Mouse (Mus musculus) bone marrow macrophage, adult 2 months (primary cell): ENCODE data around the gene Ttll5. TPM values are rescaled to one million over a fixed set of nuclear protein-coding genes. Genes with fewer than 3 reads are reported as not detected.

Experiments used
- H3K27ac ChIP-seq: 2 replicates; pipeline ENCODE4 v1.5.1; 2012; ENCODE audit warnings: low read depth, low read length; ENCODE audit not compliant: insufficient read depth
- H3K4me1 ChIP-seq: 2 replicates; pipeline ENCODE4 v1.6.1; 2012; ENCODE audit warnings: low read length; ENCODE audit not compliant: control insufficient read depth, insufficient read depth
- H3K4me3 ChIP-seq: 2 replicates; pipeline ENCODE4 v1.5.1; 2012; ENCODE audit warnings: mild to moderate bottlenecking, low read length, moderate library complexity; ENCODE audit not compliant: insufficient read depth
- CTCF ChIP-seq: IDR thresholded peaks from 2 replicates; pipeline ENCODE4 v1.5.1; 2012; ENCODE audit warnings: low read depth, mild to moderate bottlenecking, low read length, moderate library complexity
- POLR2A ChIP-seq: IDR thresholded peaks from 2 replicates; pipeline ENCODE4 v1.6.1; 2012; ENCODE audit warnings: mild to moderate bottlenecking, low read depth, low read length, borderline replicate concordance
- polyA plus RNA-seq: library from polyadenylated mRNA; stranded (reverse); fragments of >200 nt; gene quantifications from 2 replicates; pipeline ENCODE4 v1.2.4, GENCODE M21; 2012; ENCODE audit not compliant: missing spikeins, insufficient read depth, insufficient read length

Ttll5 gene
- polyA plus RNA-seq, 1 experiment, result 7.7 TPM

DNA sequence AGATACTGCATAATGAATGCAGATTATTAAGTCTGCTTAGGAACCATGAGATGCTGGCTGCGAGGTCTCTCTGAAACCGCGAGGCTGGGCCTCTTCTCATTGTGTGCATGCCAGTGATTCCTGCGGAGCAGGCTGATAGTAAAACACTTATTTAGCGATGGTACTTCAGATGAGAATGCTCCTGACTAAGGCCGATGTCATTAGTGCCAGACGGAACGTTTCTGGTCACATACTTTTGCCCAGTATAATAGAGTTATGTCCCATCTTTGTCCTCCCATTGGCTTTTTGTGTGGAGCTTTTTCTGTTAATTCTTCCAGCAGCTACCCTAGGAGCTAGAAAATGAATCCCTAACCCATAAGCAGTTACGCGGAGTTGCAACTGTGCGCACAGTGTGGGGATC lies 273.3 kb downstream of the Ttll5 start:
- H3K27ac ChIP-seq, result no peak overlapping the region
- no peak for TF ChIP-seq CTCF
- no peak for TF ChIP-seq POLR2A
- H3K4me3 ChIP-seq, result no peak overlapping the region
- peaks cover 5% of the 10 kb centered on the region for H3K4me1 ChIP-seq

- Histone ChIP-seq H3K4me1 (peaks cover 4% of the 10 kb centered on the region), H3K27ac (no peak overlapping the region), H3K4me3 (no peak overlapping the region)
- TF ChIP-seq CTCF (no peak), POLR2A (no peak)
Measured at GRCm38 (mm10) chr12:86100711-86101110, 276.3 kb downstream of the Ttll5 start.

GRCm38 (mm10) chr12:86102686-86103085 lies 278.2 kb downstream of the Ttll5 start:
- Histone ChIP-seq H3K27ac (no peak overlapping the region), H3K4me1 (0 out of 2 replicates have a peak, but pooled peaks cover 3% of the 10 kb centered on the region), H3K4me3 (no peak overlapping the region)
- TF ChIP-seq CTCF (no peak), POLR2A (no peak)

DNA sequence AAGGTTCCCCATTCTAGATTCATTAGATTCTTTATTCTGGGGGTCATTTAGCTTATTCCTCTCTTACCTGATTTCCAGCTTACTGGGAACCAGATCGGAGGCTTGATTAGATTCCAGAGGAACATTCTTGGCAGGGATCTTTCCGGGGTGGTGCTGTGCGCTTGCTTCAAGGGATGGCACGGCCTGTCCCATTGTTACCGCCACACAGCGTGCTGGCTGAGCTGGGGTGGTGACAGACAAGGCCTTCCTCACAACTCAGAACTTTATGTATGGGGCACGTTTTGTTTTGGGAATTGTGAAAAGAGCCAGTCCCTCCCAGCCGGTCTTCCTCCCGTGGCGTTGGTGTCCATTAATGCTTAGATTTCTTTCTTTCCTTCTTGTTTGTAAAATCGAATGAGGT lies 278.9 kb downstream of the Ttll5 start:
- H3K4me3 ChIP-seq, result no peak overlapping the region
- H3K27ac ChIP-seq, result no peak overlapping the region
- TF ChIP-seq CTCF, result no peak
- no peak for TF ChIP-seq POLR2A
- H3K4me1 ChIP-seq, result 0 out of 2 replicates have a peak, but pooled peaks cover 3% of the 10 kb centered on the region

DNA sequence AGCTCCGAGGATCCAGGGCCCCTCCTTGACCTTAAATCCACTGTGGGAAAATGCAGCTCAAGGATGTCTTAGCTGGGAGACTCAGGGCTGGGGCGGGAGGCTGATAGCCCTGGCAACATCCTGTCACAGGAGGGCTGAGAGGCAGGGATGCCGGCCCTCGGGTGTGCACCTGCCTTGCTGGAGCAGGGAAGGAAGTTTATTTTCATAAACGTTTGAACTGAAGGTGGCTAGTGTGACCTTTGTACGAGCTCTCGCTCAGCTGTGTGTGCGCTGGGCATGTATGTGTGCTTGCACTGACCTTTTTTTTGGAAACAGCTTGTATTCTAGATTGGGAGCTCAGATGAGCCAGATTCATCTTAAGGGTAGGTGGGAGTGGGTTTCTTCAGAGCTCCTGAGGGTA lies 279.4 kb downstream of the Ttll5 start:
- H3K4me3 ChIP-seq, result no peak overlapping the region
- 0 out of 2 replicates have a peak, but pooled peaks cover 3% of the 10 kb centered on the region for H3K4me1 ChIP-seq
- TF ChIP-seq CTCF (no peak), POLR2A (no peak)
- H3K27ac ChIP-seq, result no peak overlapping the region

GRCm38 (mm10) chr12:86104297-86104696 lies 279.8 kb downstream of the Ttll5 start:
- Histone ChIP-seq H3K4me1 (0 out of 2 replicates have a peak, but pooled peaks cover 3% of the 10 kb centered on the region), H3K27ac (no peak overlapping the region), H3K4me3 (no peak overlapping the region)
- TF ChIP-seq CTCF, result no peak
- TF ChIP-seq POLR2A, result no peak

GRCm38 (mm10) chr12:86105546-86105945 lies 281.1 kb downstream of the Ttll5 start:
- TF ChIP-seq CTCF (no peak), POLR2A (no peak)
- 0 out of 2 replicates have a peak, but pooled peaks cover 3% of the 10 kb centered on the region for H3K4me1 ChIP-seq
- H3K4me3 ChIP-seq, result no peak overlapping the region
- no peak overlapping the region for H3K27ac ChIP-seq

GRCm38 (mm10) chr12:86106086-86106485 lies 281.6 kb downstream of the Ttll5 start:
- TF ChIP-seq POLR2A (no peak), CTCF (no peak)
- Histone ChIP-seq H3K27ac (no peak overlapping the region), H3K4me3 (no peak overlapping the region), H3K4me1 (0 out of 2 replicates have a peak, but pooled peaks cover 3% of the 10 kb centered on the region)

GRCm38 (mm10) chr12:86107645-86108044 lies 283.2 kb downstream of the Ttll5 start:
- TF ChIP-seq CTCF (no peak), POLR2A (no peak)
- Histone ChIP-seq H3K4me1 (peaks cover 2% of the 10 kb centered on the region; the same call in 1 of the 2 replicates), H3K27ac (no peak overlapping the region), H3K4me3 (no peak overlapping the region)

- TF ChIP-seq CTCF (no peak), POLR2A (no peak)
- H3K4me3 ChIP-seq, result no peak overlapping the region
- no peak overlapping the region for H3K27ac ChIP-seq
- H3K4me1 ChIP-seq, result peaks cover 2% of the 10 kb centered on the region; the same call in 1 of the 2 replicates
Measured at GRCm38 (mm10) chr12:86109531-86109930, 285.1 kb downstream of the Ttll5 start.
